Mouse (Mus musculus) liver, embryonic 16.5 days (tissue): Measurements from ENCODE around the gene Gm10577. TPM values are rescaled to one million over a fixed set of nuclear protein-coding genes. Genes with fewer than 3 reads are reported as not detected.
A peak's percentile ranks its signal among the peaks of the same experiment; 100 is the strongest.

Experiments used
- ATAC-seq: fragments of 200-750 bp; cut with Nextera tagmentation; 2 replicates; pipeline ENCODE4 v1.8.0; 2017; ENCODE audit warnings: low read depth, mild to moderate bottlenecking, moderate number of reproducible peaks, moderate library complexity
- H3K27ac ChIP-seq: fragments of 300-500 bp; sonication (generic); 2 replicates; pipeline ENCODE4 v1.5.1; 2014; ENCODE audit warnings: mild to moderate bottlenecking, low read length
- H3K27me3 ChIP-seq: fragments of 300-500 bp; sonication (generic); 2 replicates; pipeline ENCODE4 v1.6.1; 2014; ENCODE audit warnings: low read depth, low read length, mixed read lengths; ENCODE audit not compliant: control insufficient read depth, insufficient read depth
- H3K36me3 ChIP-seq: fragments of 300-500 bp; sonication (generic); 2 replicates; pipeline ENCODE4 v1.6.1; 2014; ENCODE audit warnings: mild to moderate bottlenecking; ENCODE audit not compliant: control insufficient read depth, insufficient read depth
- H3K4me1 ChIP-seq: fragments of 300-500 bp; sonication (generic); 2 replicates; pipeline ENCODE4 v1.6.1; 2014; ENCODE audit warnings: low read depth, low read length, mixed read lengths; ENCODE audit not compliant: control insufficient read depth
- H3K4me2 ChIP-seq: fragments of 300-500 bp; sonication (generic); 2 replicates; pipeline ENCODE4 v1.6.1; 2014; ENCODE audit warnings: low read depth, low read length, mixed read lengths
- H3K4me3 ChIP-seq: fragments of 300-500 bp; sonication (generic); 2 replicates; pipeline ENCODE4 v1.5.1; 2014; ENCODE audit warnings: low read depth, mild to moderate bottlenecking, low read length
- H3K9ac ChIP-seq: fragments of 300-500 bp; sonication (generic); 2 replicates; pipeline ENCODE4 v1.6.1; 2014; ENCODE audit warnings: low read depth, low read length
- H3K9me3 ChIP-seq: fragments of 300-500 bp; sonication (generic); replicated peaks from 2 replicates; pipeline ENCODE4 v1.6.1; 2016; ENCODE audit warnings: low read length; ENCODE audit not compliant: control insufficient read depth
- WGBS: fragments of 180-500 bp; shearing (Covaris S2); extraction: QIAGEN DNeasy Blood & Tissue Kit; methylation state at CpG from one replicate; pipeline ENCODE4 v1.1.7; 2014; ENCODE audit not compliant: insufficient replicate concordance; 5-methylcytosine and 5-hydroxymethylcytosine counted together
- polyA plus RNA-seq: library from polyadenylated mRNA; unstranded; fragments of >200 nt; fragmentation: Nextera tagmentation; extraction: Ambion mirVana; gene quantifications from 2 replicates; pipeline ENCODE4 v1.2.1, GENCODE M21; 2015

Gene Gm10577
- polyA plus RNA-seq, result not detected in 2 replicates

DNA sequence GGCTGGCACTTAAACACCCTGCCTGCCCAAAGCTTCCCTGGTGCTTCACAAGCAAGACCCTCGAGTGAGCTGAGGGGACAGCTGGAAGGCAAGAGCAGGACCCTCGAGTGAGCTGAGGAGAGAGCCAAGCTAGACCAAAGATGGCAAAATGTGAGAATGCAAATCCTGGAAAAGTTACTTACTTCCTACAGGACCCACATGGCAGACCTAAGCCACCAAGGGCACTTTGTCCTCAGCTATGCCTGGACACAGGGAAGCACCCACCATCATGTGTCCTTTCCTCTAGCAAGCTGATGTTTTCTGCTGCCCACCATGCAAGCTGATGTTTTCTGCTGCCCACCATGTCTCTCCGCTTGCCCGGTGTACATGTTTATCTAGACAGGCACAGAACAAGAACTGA, at the start of gene Gm10577:
Gene Gm10577, minus strand, starts transcription at position 101 of the 400 bp plus-strand sequence.
- no peak within 1 kb of the TSS for H3K27ac ChIP-seq
- 53% methylated on average over 4 of the region's 4 CpGs for WGBS
- H3K4me1 ChIP-seq, result no peaks in the 10 kb centered on the region
- no peak within 1 kb of the TSS for H3K4me2 ChIP-seq
- ATAC-seq, result no peak
- H3K36me3 ChIP-seq, result no peaks in the 10 kb centered on the region
- no peak within 1 kb of the TSS for H3K9ac ChIP-seq
- H3K9me3 ChIP-seq, result no peaks in the 10 kb centered on the region
- no peaks in the 10 kb centered on the region for H3K27me3 ChIP-seq
- no peak within 1 kb of the TSS for H3K4me3 ChIP-seq

DNA sequence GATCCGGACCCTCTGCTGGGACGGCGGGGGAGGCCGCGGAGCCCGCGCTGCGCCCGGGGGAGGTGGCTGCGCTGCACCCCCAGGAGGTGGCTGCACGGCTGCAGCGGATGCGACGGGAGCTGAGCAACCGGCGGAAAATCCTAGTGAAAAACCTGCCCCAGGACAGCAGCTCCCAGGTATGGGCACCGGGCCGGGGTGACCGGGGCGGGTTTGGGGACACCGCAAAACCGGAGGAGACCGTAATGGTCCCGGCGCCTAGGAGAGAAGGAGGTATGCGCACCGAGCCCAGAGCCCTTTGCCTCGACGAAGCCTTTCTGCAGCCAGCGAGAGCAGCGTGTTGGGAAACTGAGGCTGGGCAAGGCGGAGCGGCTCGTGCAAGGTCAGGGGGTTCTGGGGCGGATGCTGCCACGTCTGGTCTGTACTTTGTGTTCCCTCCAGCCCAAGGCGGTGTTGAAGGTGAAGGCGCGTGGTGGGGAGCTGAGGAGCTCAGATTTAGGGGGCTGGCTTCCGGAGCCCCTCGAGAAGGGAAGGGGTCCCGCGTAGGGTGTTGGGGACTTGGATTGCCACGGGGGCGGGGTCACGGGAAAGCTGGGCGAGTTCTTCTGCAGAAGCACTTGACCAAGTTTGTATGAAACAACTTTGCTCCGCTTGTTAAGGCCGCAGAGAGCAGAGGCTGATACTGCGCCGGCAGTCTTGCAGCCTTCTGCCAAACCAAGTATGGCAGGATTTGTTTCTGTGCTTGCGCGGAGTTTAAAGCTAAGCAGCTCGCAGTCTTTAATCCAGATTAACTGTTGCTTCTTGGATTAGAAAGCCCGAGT, 48.9 kb upstream of the Gm10577 start:
- H3K4me3 ChIP-seq, result peak overlapping the region; percentile 61
- WGBS, result 2% methylated on average over 55 of the region's 55 CpGs
- no peaks in the 10 kb centered on the region for H3K9me3 ChIP-seq
- no peaks in the 10 kb centered on the region; the same call in none of the 2 replicates for H3K4me1 ChIP-seq
- H3K36me3 ChIP-seq, result no peaks in the 10 kb centered on the region
- H3K4me2 ChIP-seq, result peak overlapping the region; percentile 70
- H3K27ac ChIP-seq, result no peak overlapping the region
- peaks cover 25% of the 10 kb centered on the region for H3K27me3 ChIP-seq
- peak overlapping the region; percentile 12; the same call in 1 of the 2 replicates for H3K9ac ChIP-seq
- no peak for ATAC-seq

DNA sequence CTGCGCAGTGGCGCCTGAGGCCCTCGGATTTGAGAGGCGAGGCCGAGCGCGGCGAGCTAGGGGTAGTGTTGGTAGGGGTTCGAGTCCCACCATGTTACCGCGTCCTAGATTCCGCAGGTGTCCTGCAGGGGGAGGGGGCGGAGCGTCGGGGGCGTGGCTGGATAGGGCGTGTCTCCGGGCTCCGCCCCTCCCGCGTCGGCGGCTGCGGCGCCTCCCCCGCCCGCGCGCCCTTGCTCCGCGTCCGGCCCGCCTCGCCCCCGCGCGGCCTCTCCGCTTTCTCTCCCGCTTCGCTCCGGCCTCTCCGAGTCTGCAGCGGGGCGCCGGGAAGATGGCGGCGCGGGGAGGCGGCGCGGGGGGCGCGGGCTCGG, 48.3 kb upstream of the Gm10577 start, which contains the start of gene Raver2:
Gene Raver2, plus strand, starts transcription at position 198 of the 368 bp plus-strand sequence.
- Histone ChIP-seq H3K9ac (peak within 1 kb of the TSS; percentile 12; the same call in 1 of the 2 replicates), H3K4me3 (peak within 1 kb of the TSS; percentile 61), H3K27me3 (peaks cover 25% of the 10 kb centered on the region), H3K4me1 (no peaks in the 10 kb centered on the region; the same call in none of the 2 replicates), H3K4me2 (peak within 1 kb of the TSS; percentile 70), H3K27ac (no peak within 1 kb of the TSS), H3K36me3 (no peaks in the 10 kb centered on the region), H3K9me3 (no peaks in the 10 kb centered on the region)
- no peak for ATAC-seq
- 4% methylated on average over 26 of the region's 54 CpGs for WGBS

DNA sequence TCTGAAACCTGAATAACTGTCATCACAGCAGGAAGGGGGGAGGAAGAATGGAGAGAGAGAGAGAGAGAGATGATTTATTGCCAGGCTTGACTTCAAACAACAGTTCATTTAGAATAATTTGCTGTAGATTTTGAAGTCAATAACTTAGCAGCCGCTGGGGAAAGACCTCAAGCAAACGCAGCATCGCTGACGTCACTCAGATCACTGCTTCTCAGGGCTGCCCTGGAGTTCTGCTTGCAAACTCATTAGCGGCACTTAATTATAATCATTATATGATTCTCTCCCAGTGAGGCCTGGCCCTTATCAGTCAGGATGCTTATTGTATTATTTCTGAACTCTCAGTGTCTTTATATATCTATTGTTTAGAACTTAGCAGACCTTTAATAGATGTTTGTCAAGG, 45.9 kb upstream of the Gm10577 start:
- Histone ChIP-seq H3K4me2 (no peak overlapping the region), H3K9ac (no peak overlapping the region), H3K4me3 (no peak overlapping the region), H3K27ac (no peak overlapping the region), H3K36me3 (no peaks in the 10 kb centered on the region), H3K9me3 (no peaks in the 10 kb centered on the region), H3K27me3 (peaks cover 25% of the 10 kb centered on the region), H3K4me1 (no peaks in the 10 kb centered on the region; the same call in none of the 2 replicates)
- WGBS, result 54% methylated on average over 5 of the region's 5 CpGs
- ATAC-seq, result no peak

DNA sequence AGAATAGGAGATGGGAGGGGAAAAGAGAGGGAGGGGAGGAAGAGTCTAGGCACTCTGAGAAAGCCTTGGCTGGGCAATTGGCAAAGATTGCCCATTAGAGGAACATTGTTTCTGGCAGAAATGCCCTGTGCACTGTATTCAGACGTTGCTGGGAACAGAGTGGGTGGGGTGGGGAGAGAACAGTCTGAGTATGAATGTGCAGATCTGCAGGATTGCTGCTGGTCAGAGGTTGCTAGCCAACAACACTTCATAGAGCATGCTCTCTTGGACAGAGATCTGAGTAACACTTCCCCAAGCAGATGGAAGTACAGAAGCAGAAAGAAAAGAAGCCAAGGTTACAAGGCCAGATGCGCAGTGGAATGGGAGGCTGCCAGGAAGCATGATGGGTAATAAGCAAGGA, 41.6 kb upstream of the Gm10577 start:
- Histone ChIP-seq H3K4me3 (no peak overlapping the region), H3K4me2 (no peak overlapping the region), H3K4me1 (no peaks in the 10 kb centered on the region), H3K9me3 (no peaks in the 10 kb centered on the region; the same call in 1 of the 2 replicates), H3K27ac (no peak overlapping the region), H3K36me3 (no peaks in the 10 kb centered on the region), H3K27me3 (no peaks in the 10 kb centered on the region), H3K9ac (no peak overlapping the region)
- 55% methylated on average over 2 of the region's 2 CpGs for WGBS
- no peak for ATAC-seq

DNA sequence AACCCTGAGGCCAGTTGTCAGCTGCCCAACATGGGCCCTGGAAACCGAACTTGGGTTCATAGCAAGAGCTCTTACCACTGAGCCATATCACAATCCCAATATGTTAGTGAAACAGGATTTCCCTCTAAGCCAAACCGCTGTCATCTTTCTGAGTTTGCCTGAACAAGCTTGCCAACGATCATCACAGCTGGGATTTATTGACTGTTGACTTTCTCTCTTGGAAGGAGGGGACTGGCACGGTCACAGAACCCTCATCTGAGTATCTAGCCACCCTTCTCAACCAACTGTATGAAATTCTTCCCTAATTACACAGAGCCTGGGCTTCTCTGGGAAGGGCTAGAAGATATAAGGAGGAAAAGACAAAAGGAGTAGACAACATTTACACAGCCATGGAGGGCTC, 26.1 kb upstream of the Gm10577 start:
- no peaks in the 10 kb centered on the region for H3K9me3 ChIP-seq
- H3K27ac ChIP-seq, result no peak overlapping the region
- no peaks in the 10 kb centered on the region for H3K27me3 ChIP-seq
- no peaks in the 10 kb centered on the region for H3K4me1 ChIP-seq
- H3K4me2 ChIP-seq, result no peak overlapping the region
- H3K9ac ChIP-seq, result no peak overlapping the region
- no peaks in the 10 kb centered on the region for H3K36me3 ChIP-seq
- no peak overlapping the region for H3K4me3 ChIP-seq
- WGBS, result 48% methylated on average over 4 of the region's 4 CpGs
- ATAC-seq, result no peak

DNA sequence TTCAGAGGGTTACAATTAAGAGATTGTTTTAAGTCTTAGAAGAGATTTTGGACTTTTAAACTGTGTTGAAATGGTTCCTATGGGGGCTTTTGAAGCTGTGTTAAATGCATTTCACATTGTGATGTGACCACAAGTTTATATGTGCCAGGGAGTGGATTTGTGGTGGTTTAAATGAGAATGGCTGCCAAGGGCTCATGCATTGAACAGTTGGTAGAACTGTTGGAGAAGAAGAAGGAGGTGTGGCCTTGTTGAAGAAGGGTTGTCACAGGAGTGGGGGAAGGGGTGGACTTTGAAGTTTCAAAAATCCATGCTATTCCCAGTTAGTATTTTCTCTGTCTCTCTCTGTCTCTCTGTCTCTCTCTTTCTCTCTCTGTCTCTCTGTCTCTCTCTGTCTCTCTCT, 23.7 kb upstream of the Gm10577 start:
- H3K36me3 ChIP-seq, result no peaks in the 10 kb centered on the region
- H3K4me3 ChIP-seq, result no peak overlapping the region
- H3K4me2 ChIP-seq, result no peak overlapping the region
- no peak overlapping the region for H3K27ac ChIP-seq
- no peak for ATAC-seq
- no peak overlapping the region for H3K9ac ChIP-seq
- no peaks in the 10 kb centered on the region for H3K4me1 ChIP-seq
- H3K27me3 ChIP-seq, result no peaks in the 10 kb centered on the region
- no peaks in the 10 kb centered on the region for H3K9me3 ChIP-seq

DNA sequence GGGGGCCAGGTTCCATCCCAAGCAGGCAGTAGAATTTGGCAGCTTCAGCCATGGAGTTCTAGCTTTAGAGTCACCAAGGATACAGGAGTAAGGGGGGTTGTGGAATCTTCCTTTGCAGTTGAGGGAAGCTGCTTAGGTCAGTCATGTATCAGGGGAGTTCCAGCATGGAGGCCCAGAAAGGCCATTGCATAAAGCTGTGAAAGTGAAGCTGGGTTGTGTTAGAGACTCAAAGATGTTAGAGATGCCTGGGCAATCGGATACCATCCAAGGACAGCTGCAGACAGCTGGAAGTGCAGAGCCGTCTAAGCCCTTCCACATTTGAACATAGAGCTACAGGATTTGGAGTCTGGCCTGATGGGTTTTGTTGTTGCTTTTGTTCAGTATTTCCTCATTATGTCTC, 23.2 kb upstream of the Gm10577 start:
- Histone ChIP-seq H3K9ac (no peak overlapping the region), H3K36me3 (no peaks in the 10 kb centered on the region), H3K9me3 (no peaks in the 10 kb centered on the region), H3K4me1 (no peaks in the 10 kb centered on the region), H3K4me2 (no peak overlapping the region), H3K27ac (no peak overlapping the region), H3K27me3 (no peaks in the 10 kb centered on the region), H3K4me3 (no peak overlapping the region)
- 69% methylated on average over 2 of the region's 2 CpGs for WGBS
- no peak for ATAC-seq

DNA sequence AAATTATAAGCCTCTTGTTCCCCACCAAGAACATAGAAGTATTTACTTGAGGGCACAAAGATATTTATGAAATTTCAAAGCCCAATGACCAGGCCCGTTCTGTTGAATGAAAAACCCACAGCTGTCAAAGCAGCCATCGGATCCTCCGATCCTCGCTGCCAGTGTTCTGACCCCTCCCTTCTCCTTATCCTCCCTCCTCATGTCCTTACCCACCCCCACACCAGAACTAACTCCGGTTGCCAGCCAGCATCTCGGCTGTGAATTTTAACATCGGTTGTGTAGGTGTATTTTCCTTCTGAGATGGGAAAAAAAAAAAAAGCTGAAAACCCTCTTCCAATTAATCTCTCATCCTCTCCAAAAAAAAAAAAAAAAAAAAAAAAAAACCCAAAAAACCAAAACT, 16.7 kb upstream of the Gm10577 start:
- Histone ChIP-seq H3K27me3 (no peaks in the 10 kb centered on the region), H3K9me3 (no peaks in the 10 kb centered on the region), H3K4me1 (no peaks in the 10 kb centered on the region), H3K4me2 (no peak overlapping the region), H3K4me3 (no peak overlapping the region), H3K36me3 (no peaks in the 10 kb centered on the region), H3K9ac (no peak overlapping the region), H3K27ac (no peak overlapping the region)
- WGBS, result 72% methylated on average over 7 of the region's 7 CpGs
- ATAC-seq, result no peak
